Mouse (Mus musculus): ENCODE data around the gene Metrnl.

Metrnl gene

GRCm38 (mm10) chr11:121738616-121739015 is 37.3 kb downstream of the Metrnl start:
- DNase-seq (ENCODE audit: low spot score) = no peak

GRCm38 (mm10) chr11:121740906-121741305 is 39.6 kb downstream of the Metrnl start:
- DNase-seq (ENCODE audit: low spot score) = no peak

- no peak for DNase-seq (ENCODE audit: low spot score)
Observed at GRCm38 (mm10) chr11:121741433-121741832, 40.1 kb downstream of the Metrnl start.

GRCm38 (mm10) chr11:121743113-121743512 is 41.8 kb downstream of the Metrnl start:
- no peak for DNase-seq (ENCODE audit: low spot score)

- no peak for DNase-seq (ENCODE audit: low spot score)
Observed at GRCm38 (mm10) chr11:121743915-121744628, 42.7 kb downstream of the Metrnl start.

- no peak for DNase-seq (ENCODE audit: low spot score)
Observed at GRCm38 (mm10) chr11:121746941-121747494, 45.7 kb downstream of the Metrnl start.

- no peak for DNase-seq (ENCODE audit: low spot score)
Observed at GRCm38 (mm10) chr11:121748003-121748684, 46.8 kb downstream of the Metrnl start.
